Mouse (Mus musculus) thymus, adult 2 months (tissue): ENCODE data around the gene Slc4a4.

Source experiments
- CTCF ChIP-seq: fragments of 200-500 bp; IDR thresholded peaks from 2 replicates; pipeline ENCODE4 v1.5.1; 2012; ENCODE audit warnings: mild to moderate bottlenecking, control low read depth, low read length, moderate library complexity, borderline replicate concordance; ENCODE audit not compliant: control insufficient read depth, poor library complexity, insufficient read depth; ENCODE audit errors: extremely low read depth
- POLR2A ChIP-seq: fragments of 200-500 bp; IDR thresholded peaks from 2 replicates; pipeline ENCODE4 v1.6.1; 2012; ENCODE audit warnings: mild to moderate bottlenecking, low read length, control low read depth, moderate library complexity; ENCODE audit not compliant: control insufficient read depth, poor library complexity, insufficient read depth; ENCODE audit errors: extremely low read depth

GRCm38 (mm10) chr5:89044801-89045200, 158.2 kb downstream of the Slc4a4 start:
- TF ChIP-seq CTCF: no peak
- TF ChIP-seq POLR2A: no peak
